Mouse (Mus musculus): ENCODE measurements around the gene Zfp511.

- no peak for TF ChIP-seq HCFC1 (IDR thresholded peaks at IDR 0.05; ENCODE audit: borderline replicate concordance, insufficient read depth, low read length)
- TF ChIP-seq ZNF384 (IDR thresholded peaks at IDR 0.05; ENCODE audit: low read depth, low read length), result no peak
- no peak for TF ChIP-seq CHD2 (IDR thresholded peaks at IDR 0.05; ENCODE audit: low read depth, low read length)
- TF ChIP-seq MAFK (IDR thresholded peaks at IDR 0.05; ENCODE audit: insufficient read depth, low read depth, low read length), result no peak
- TF ChIP-seq ZC3H11A (IDR thresholded peaks at IDR 0.05; ENCODE audit: borderline replicate concordance, low read depth, low read length), result no peak
Observed at GRCm38 (mm10) chr7:140001086-140001740, 35.0 kb upstream of the Zfp511 start.

Data from ES-E14 (cell line).